Mouse (Mus musculus): Measurements from ENCODE around the gene Cnr2. TPM values are rescaled to one million over a fixed set of nuclear protein-coding genes. Genes with fewer than 3 reads are reported as not detected.

Gene Cnr2
- polyA plus RNA-seq, 1 experiment from 2014 or later, result 0.08 TPM

GRCm38 (mm10) chr4:135953179-135953578 is 58.0 kb downstream of the Cnr2 start:
- 95% methylated on average over 3 of the region's 3 CpGs for WGBS

GRCm38 (mm10) chr4:135954241-135954640 is 59.0 kb downstream of the Cnr2 start:
- Histone ChIP-seq H3K9ac (ENCODE audit: low read depth, low read length) (no peak overlapping the region), H3K27me3 (ENCODE audit: control insufficient read depth, insufficient read depth, low read length) (no peaks in the 10 kb centered on the region), H3K4me3 (ENCODE audit: low read depth, low read length) (no peak overlapping the region), H3K36me3 (ENCODE audit: control insufficient read depth, insufficient read depth, low read length) (no peaks in the 10 kb centered on the region; the same call in 1 of the 2 replicates), H3K27ac (ENCODE audit: low read depth, low read length) (no peak overlapping the region), H3K4me2 (replicated peaks; ENCODE audit: low read depth, low read length) (no peak overlapping the region), H3K4me1 (replicated peaks; ENCODE audit: control insufficient read depth, insufficient read depth, low read length) (no peaks in the 10 kb centered on the region), H3K9me3 (ENCODE audit: control insufficient read depth, low read length) (no peaks in the 10 kb centered on the region)
- peak; percentile 69 for ATAC-seq (ENCODE audit: low FRiP score)
- WGBS, result 22% methylated on average over 2 of the region's 2 CpGs
- DNase-seq (ENCODE audit: low spot score), result peak; percentile 88

More at GRCm38 (mm10) chr4:135953179-135953578, 58.0 kb downstream of the Cnr2 start:
- no peak overlapping the region for H3K4me2 ChIP-seq (replicated peaks; ENCODE audit: low read depth, low read length)
- no peaks in the 10 kb centered on the region for H3K9me3 ChIP-seq (ENCODE audit: control insufficient read depth, low read length)
- DNase-seq (ENCODE audit: low spot score), result no peak
- H3K4me3 ChIP-seq (ENCODE audit: low read depth, low read length), result no peak overlapping the region
- H3K4me1 ChIP-seq (replicated peaks; ENCODE audit: control insufficient read depth, insufficient read depth, low read length), result no peaks in the 10 kb centered on the region
- no peak for ATAC-seq (ENCODE audit: low FRiP score)
- H3K9ac ChIP-seq (ENCODE audit: low read depth, low read length), result no peak overlapping the region
- no peaks in the 10 kb centered on the region for H3K27me3 ChIP-seq (ENCODE audit: control insufficient read depth, insufficient read depth, low read length)
- no peaks in the 10 kb centered on the region; the same call in 1 of the 2 replicates for H3K36me3 ChIP-seq (ENCODE audit: control insufficient read depth, insufficient read depth, low read length)
- H3K27ac ChIP-seq (ENCODE audit: low read depth, low read length), result no peak overlapping the region

DNA sequence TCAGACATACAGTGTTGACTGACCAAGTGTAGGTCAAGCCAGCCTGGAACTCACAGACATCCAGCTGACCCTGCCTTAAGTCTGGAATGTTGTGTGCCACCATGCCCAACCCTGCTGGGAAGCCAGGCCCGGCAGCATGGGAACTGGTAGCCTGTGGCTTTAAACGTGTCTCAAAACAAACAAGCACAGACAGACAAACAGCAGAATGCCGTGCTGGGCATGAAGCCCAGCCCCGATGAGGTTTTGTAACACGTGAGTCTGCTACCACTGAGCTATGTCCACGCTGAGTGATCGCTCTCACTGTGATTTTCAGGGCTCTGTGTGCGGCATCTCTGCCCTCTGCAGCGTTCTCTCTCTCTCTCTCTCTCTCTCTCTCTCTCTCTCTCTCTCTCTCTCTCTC is 60.7 kb downstream of the Cnr2 start:
- no peaks in the 10 kb centered on the region for H3K27me3 ChIP-seq (ENCODE audit: control insufficient read depth, insufficient read depth, low read length)
- H3K9me3 ChIP-seq (ENCODE audit: control insufficient read depth, low read length), result no peaks in the 10 kb centered on the region
- ATAC-seq (ENCODE audit: low FRiP score) (no peak), DNase-seq (ENCODE audit: low spot score) (no peak)
- no peaks in the 10 kb centered on the region; the same call in 1 of the 2 replicates for H3K36me3 ChIP-seq (ENCODE audit: control insufficient read depth, insufficient read depth, low read length)
- H3K4me1 ChIP-seq (replicated peaks; ENCODE audit: control insufficient read depth, insufficient read depth, low read length), result no peaks in the 10 kb centered on the region
- no peak overlapping the region for H3K4me2 ChIP-seq (replicated peaks; ENCODE audit: low read depth, low read length)
- H3K27ac ChIP-seq (ENCODE audit: low read depth, low read length), result no peak overlapping the region
- 87% methylated on average over 9 of the region's 9 CpGs for WGBS
- no peak overlapping the region for H3K4me3 ChIP-seq (ENCODE audit: low read depth, low read length)
- H3K9ac ChIP-seq (ENCODE audit: low read depth, low read length), result no peak overlapping the region

DNA sequence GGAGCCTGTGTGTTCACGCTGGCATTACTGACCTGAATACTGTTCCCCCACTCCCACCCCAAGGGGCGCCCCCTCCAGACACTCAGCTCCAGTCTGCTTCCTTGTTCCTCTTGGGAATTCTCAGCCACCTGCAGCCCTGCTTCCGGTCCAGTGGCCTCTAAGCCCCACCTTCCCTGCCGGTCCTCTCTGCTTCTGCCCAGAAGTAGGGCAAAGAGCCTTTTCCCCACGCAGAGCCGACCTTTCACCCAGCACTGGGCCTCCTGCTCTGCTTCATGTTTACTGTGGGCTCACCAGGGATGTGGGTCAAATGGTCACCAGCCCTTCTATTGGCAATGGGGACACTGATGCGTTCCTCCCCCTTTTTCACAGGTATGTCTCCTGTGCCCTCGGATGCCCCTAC is 63.2 kb downstream of the Cnr2 start:
- no peak overlapping the region for H3K4me3 ChIP-seq (ENCODE audit: low read depth, low read length)
- DNase-seq (ENCODE audit: low spot score) (no peak), ATAC-seq (ENCODE audit: low FRiP score) (no peak)
- H3K9ac ChIP-seq (ENCODE audit: low read depth, low read length), result no peak overlapping the region
- no peaks in the 10 kb centered on the region for H3K36me3 ChIP-seq (ENCODE audit: control insufficient read depth, insufficient read depth, low read length)
- no peaks in the 10 kb centered on the region for H3K4me1 ChIP-seq (replicated peaks; ENCODE audit: control insufficient read depth, insufficient read depth, low read length)
- no peaks in the 10 kb centered on the region for H3K27me3 ChIP-seq (ENCODE audit: control insufficient read depth, insufficient read depth, low read length)
- 67% methylated on average over 8 of the region's 8 CpGs for WGBS
- no peak overlapping the region for H3K4me2 ChIP-seq (replicated peaks; ENCODE audit: low read depth, low read length)
- H3K27ac ChIP-seq (ENCODE audit: low read depth, low read length), result no peak overlapping the region
- no peaks in the 10 kb centered on the region for H3K9me3 ChIP-seq (ENCODE audit: control insufficient read depth, low read length)

DNA sequence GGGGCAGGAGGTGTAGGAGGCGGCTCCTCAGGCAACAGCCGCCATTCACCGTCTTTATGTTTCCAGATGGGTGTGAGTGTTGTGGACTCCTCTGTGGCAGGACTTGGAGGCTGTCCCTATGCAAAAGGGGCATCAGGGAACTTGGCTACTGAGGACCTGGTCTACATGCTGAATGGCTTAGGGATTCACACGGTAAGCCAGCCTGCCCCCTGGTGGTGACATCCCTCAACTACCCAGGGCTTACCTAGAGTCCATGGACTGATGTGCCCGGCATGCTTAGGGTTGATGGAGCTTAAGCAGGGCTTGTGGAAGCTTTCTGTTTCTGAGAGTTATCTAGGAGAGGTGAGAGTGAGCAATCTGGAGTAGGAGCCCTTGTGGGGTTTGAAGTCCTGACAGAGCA is 65.5 kb downstream of the Cnr2 start:
- peak; percentile 92 for DNase-seq (ENCODE audit: low spot score)
- no peaks in the 10 kb centered on the region for H3K9me3 ChIP-seq (ENCODE audit: control insufficient read depth, low read length)
- no peak overlapping the region for H3K4me3 ChIP-seq (ENCODE audit: low read depth, low read length)
- no peak overlapping the region for H3K4me2 ChIP-seq (replicated peaks; ENCODE audit: low read depth, low read length)
- no peaks in the 10 kb centered on the region for H3K36me3 ChIP-seq (ENCODE audit: control insufficient read depth, insufficient read depth, low read length)
- no peak overlapping the region for H3K27ac ChIP-seq (ENCODE audit: low read depth, low read length)
- no peaks in the 10 kb centered on the region for H3K27me3 ChIP-seq (ENCODE audit: control insufficient read depth, insufficient read depth, low read length)
- peaks cover 3% of the 10 kb centered on the region; the same call in 1 of the 2 replicates for H3K4me1 ChIP-seq (replicated peaks; ENCODE audit: control insufficient read depth, insufficient read depth, low read length)
- 0 out of 2 replicates have a peak, but pooled peaks have one; percentile 25 for ATAC-seq (ENCODE audit: low FRiP score)
- 26% methylated on average over 5 of the region's 5 CpGs for WGBS
- H3K9ac ChIP-seq (ENCODE audit: low read depth, low read length), result no peak overlapping the region

DNA sequence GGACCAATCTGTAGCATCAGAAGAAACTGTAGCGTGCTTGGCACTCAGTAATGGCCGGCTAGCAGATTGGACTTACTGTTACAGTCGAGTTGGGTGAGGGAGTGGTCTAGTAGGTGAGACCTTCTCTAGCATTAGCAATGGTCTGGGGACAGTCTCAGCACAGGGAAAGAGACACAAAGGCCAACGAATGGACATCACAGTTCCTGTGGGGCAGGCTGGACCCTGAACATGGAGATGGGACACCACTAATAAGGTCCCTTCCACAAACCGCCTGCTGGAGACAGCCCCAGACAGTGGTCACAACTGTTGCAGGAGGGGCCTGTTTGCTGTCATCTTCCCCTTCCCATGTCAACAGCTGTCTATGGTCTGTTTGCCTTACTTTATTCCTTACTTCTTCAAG is 66.5 kb downstream of the Cnr2 start:
- ATAC-seq (ENCODE audit: low FRiP score) (no peak), DNase-seq (ENCODE audit: low spot score) (no peak)
- no peak overlapping the region for H3K27ac ChIP-seq (ENCODE audit: low read depth, low read length)
- no peaks in the 10 kb centered on the region for H3K9me3 ChIP-seq (ENCODE audit: control insufficient read depth, low read length)
- peaks cover 3% of the 10 kb centered on the region; the same call in 1 of the 2 replicates for H3K4me1 ChIP-seq (replicated peaks; ENCODE audit: control insufficient read depth, insufficient read depth, low read length)
- 83% methylated on average over 5 of the region's 5 CpGs for WGBS
- no peak overlapping the region for H3K4me2 ChIP-seq (replicated peaks; ENCODE audit: low read depth, low read length)
- no peak overlapping the region for H3K9ac ChIP-seq (ENCODE audit: low read depth, low read length)
- H3K4me3 ChIP-seq (ENCODE audit: low read depth, low read length), result no peak overlapping the region
- H3K36me3 ChIP-seq (ENCODE audit: control insufficient read depth, insufficient read depth, low read length), result no peaks in the 10 kb centered on the region
- H3K27me3 ChIP-seq (ENCODE audit: control insufficient read depth, insufficient read depth, low read length), result no peaks in the 10 kb centered on the region

DNA sequence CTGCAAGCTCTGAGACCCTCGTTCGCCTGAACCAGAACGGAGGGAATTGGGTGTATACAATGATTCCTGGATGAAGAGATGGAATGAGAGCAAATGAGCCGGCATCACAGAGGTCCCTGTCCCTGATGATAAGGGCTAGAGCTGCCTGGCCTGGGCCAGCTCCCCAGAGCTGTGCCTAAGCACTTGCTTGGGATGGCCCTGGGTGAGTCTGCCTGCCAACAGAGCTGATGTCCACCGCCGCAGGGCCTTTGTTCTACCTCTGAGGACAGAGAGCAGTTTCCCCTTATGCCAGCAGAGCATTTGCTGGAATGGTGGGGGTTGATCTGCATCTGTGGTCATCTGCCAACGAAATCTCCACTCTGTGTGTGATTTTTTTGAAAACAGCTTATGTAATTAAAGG is 67.0 kb downstream of the Cnr2 start:
- Histone ChIP-seq H3K4me1 (replicated peaks; ENCODE audit: control insufficient read depth, insufficient read depth, low read length) (peaks cover 3% of the 10 kb centered on the region; the same call in 1 of the 2 replicates), H3K36me3 (ENCODE audit: control insufficient read depth, insufficient read depth, low read length) (peaks cover 2% of the 10 kb centered on the region; the same call in 1 of the 2 replicates), H3K4me2 (replicated peaks; ENCODE audit: low read depth, low read length) (no peak overlapping the region), H3K27ac (ENCODE audit: low read depth, low read length) (no peak overlapping the region), H3K4me3 (ENCODE audit: low read depth, low read length) (no peak overlapping the region), H3K9me3 (ENCODE audit: control insufficient read depth, low read length) (no peaks in the 10 kb centered on the region), H3K9ac (ENCODE audit: low read depth, low read length) (no peak overlapping the region), H3K27me3 (ENCODE audit: control insufficient read depth, insufficient read depth, low read length) (no peaks in the 10 kb centered on the region)
- DNase-seq (ENCODE audit: low spot score) (no peak), ATAC-seq (ENCODE audit: low FRiP score) (no peak)
- 85% methylated on average over 7 of the region's 7 CpGs for WGBS

- peak overlapping the region; percentile 73 for H3K4me3 ChIP-seq (ENCODE audit: low read depth, low read length)
- WGBS, result 6% methylated on average over 15 of the region's 15 CpGs
- DNase-seq (ENCODE audit: low spot score), result no peak
- peak overlapping the region; percentile 70 for H3K27ac ChIP-seq (ENCODE audit: low read depth, low read length)
- no peaks in the 10 kb centered on the region for H3K27me3 ChIP-seq (ENCODE audit: control insufficient read depth, insufficient read depth, low read length)
- H3K36me3 ChIP-seq (ENCODE audit: control insufficient read depth, insufficient read depth, low read length), result peaks cover 6% of the 10 kb centered on the region; the same call in 1 of the 2 replicates
- no peaks in the 10 kb centered on the region for H3K9me3 ChIP-seq (ENCODE audit: control insufficient read depth, low read length)
- peak overlapping the region; percentile 94 for H3K4me2 ChIP-seq (replicated peaks; ENCODE audit: low read depth, low read length)
- H3K9ac ChIP-seq (ENCODE audit: low read depth, low read length), result peak overlapping the region; percentile 89
- peak; percentile 15; the same call in 1 of the 2 replicates for ATAC-seq (ENCODE audit: low FRiP score)
- peaks cover 3% of the 10 kb centered on the region; the same call in 1 of the 2 replicates for H3K4me1 ChIP-seq (replicated peaks; ENCODE audit: control insufficient read depth, insufficient read depth, low read length)
Observed at GRCm38 (mm10) chr4:135962946-135963345, 67.8 kb downstream of the Cnr2 start.

- H3K4me2 ChIP-seq (replicated peaks; ENCODE audit: low read depth, low read length), result peak within 1 kb of the TSS; percentile 94
- WGBS, result under 1% methylated on average over 56 of the region's 56 CpGs
- no peaks in the 10 kb centered on the region for H3K27me3 ChIP-seq (ENCODE audit: control insufficient read depth, insufficient read depth, low read length)
- H3K4me1 ChIP-seq (replicated peaks; ENCODE audit: control insufficient read depth, insufficient read depth, low read length), result peaks cover 3% of the 10 kb centered on the region; the same call in 1 of the 2 replicates
- ATAC-seq (ENCODE audit: low FRiP score) (peak; percentile 90), DNase-seq (ENCODE audit: low spot score) (peak; percentile 97)
- H3K4me3 ChIP-seq (ENCODE audit: low read depth, low read length), result peak within 1 kb of the TSS; percentile 73
- peak within 1 kb of the TSS; percentile 70 for H3K27ac ChIP-seq (ENCODE audit: low read depth, low read length)
- no peaks in the 10 kb centered on the region for H3K9me3 ChIP-seq (ENCODE audit: control insufficient read depth, low read length)
- H3K9ac ChIP-seq (ENCODE audit: low read depth, low read length), result peak within 1 kb of the TSS; percentile 89
- peaks cover 12% of the 10 kb centered on the region for H3K36me3 ChIP-seq (ENCODE audit: control insufficient read depth, insufficient read depth, low read length)
Observed at GRCm38 (mm10) chr4:135963457-135964193, 68.4 kb downstream of the Cnr2 start, which contains the start of gene Gale. Gene Gale, plus strand, starts transcription at chr4:135963727.

Measured in hindbrain, embryonic 11.5 days (tissue).